Mouse (Mus musculus): ENCODE measurements around the gene Mief1.

DNA sequence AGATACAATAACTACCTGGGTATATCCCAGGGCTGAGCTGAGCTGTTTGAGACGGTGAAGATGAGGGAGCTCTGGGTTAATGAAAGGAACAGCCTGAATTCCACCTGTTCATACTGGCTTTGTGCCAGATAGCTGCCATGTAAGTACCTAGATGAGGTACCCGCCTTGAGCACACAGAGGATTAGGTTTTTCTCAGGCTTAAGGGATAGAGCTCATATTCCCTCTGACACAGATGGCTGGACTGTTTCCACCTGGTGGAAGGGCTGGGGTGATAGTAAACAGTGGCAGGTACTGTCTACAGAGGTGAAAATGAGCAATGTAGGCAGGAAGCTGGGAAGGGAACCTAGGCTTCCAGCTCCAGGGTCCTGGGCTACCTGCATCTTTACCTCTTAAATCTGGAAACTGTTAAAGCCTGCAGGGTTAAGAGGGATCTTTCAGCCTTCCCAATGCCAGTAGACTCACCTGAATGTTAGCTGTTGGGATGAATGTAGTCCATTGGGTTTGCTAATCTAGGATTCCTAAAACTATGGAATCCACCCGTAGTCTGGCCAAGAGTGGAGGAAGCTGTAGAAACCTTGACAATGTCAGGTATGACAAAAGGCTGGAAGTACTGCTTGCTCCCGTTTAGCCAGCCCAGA, 23.9 kb downstream of the Mief1 start:
- TF ChIP-seq GATA1 (IDR thresholded peaks at IDR 0.05; ENCODE audit: low read length) (no peak), TAL1 (IDR thresholded peaks at IDR 0.05; ENCODE audit: low read length) (no peak)

Data from erythroblast, embryonic 14.5 days (primary cell).